Mouse (Mus musculus): ENCODE data around the gene Gm49394.

DNA sequence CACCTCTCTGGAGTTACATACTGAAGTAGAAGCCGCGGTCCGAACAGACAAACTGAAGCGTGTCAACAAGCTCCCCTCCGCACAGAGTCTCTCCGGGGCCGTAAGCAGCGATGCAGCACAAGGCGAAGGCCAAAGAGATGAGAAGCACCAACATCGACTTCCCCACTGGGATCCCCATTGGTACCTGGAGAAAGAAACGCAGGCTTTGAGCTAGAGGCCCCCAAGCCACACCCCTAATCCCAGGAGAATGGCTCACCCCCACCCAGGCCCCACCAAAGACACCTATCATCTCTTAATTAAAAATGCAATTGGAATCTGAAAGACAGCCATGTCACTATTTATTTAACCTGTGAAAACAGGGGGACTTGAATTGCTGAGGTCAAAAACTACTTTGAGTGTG is 14.1 kb downstream of the Gm49394 start:
- TF ChIP-seq CTCF (IDR thresholded peaks at IDR 0.05; ENCODE audit: insufficient read depth, low read length), result no peak
- no peak for TF ChIP-seq POLR2A (IDR thresholded peaks at IDR 0.05; ENCODE audit: borderline replicate concordance, extremely low read depth, low read depth, low read length)

Measured in lung, adult 2 months (tissue).